Mouse (Mus musculus) 416B (cell line): ENCODE measurements around the gene Lrp2.
"Not testable (repeated sequence)": the region's sequence is repeated elsewhere in the genome, so short reads cannot be mapped to it uniquely, and the experiment has no call there.

Source experiments
- DNase-seq: peaks from one replicate; pipeline ENCODE4 v3.0.0; 2011; ENCODE audit warnings: low read depth

The Lrp2 gene

GRCm38 (mm10) chr2:69582861-69583260 is 3.0 kb downstream of the Lrp2 start:
- no peak for DNase-seq

DNA sequence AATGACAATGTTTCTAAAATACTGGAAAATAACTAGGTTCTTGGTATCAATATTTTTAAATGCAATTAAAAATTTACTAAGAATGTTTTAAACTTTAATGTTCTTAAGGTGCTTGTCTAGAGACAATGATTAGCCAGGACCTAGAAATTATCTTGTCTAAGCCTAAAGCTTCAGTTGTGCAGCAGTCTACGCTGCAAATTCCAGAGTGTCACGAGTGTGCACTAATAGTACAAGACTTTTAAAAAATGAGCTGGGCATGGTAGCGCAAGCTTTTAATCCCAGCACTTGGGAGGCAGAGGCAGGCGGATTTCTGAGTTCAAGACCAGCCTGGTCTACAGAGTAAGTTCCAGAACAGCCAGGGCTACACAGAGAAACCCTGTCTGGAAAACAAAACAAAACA is 3.8 kb downstream of the Lrp2 start:
- not testable (repeated sequence) for DNase-seq

- DNase-seq = no peak
Observed at GRCm38 (mm10) chr2:69580091-69580490, 5.8 kb downstream of the Lrp2 start.

DNA sequence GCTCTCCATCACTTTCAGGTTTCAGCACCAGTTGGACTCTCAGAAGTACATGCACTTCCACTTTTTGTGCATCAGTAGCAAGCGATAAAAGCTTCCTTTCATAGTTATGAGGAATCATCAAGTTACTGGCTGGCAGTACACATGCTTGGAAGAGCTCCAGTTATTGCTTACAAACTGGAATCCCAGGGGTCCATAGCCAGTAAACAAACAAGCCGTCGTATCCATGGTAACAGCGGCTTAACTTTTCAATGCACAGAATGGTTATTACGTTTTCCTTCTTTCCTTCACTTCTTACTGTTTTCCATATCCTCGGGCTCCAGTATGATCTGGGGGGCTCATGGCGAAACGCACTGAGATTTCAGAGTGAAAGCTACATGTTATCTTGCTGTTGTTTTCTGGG is 7.7 kb downstream of the Lrp2 start:
- no peak for DNase-seq

DNA sequence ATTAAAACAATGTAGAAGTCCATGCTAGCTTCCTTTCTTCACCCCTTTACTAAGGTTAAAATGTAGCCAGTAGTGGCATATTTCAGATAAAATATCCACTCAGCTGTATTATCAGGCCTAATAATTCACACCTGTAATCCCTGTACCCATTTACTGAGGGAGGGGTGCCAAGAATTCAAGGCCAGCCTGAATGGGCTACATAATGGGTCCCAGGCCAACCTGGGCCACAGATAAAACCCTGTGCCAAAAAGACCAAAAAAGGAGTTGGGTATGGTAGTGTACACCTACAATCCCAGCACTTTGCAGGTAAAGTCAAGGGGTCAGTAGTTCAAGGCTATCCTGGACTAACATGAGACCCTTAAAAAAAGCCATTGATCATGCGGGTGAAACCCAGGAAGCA is 9.3 kb downstream of the Lrp2 start:
- DNase-seq = no peak

DNA sequence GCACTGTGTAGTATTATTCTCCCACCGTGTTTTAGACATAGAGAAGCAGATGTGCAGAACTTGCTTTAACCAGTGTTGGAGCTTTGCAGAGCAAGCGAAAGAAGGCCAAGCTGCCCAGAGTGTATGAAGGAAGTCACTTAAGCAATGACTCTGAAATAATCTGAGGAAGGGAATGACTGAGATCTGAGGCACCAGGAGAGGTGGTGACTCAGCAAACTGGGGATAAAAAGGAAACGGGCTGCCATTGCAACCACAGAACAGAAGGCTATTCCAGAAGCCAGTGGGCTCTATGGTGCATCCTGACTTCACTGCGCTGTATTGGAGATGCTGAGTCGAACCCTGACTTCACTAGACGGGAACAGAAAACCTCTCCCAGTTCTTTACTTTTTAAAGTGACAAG is 10.9 kb downstream of the Lrp2 start:
- peak; percentile 69 for DNase-seq

GRCm38 (mm10) chr2:69574261-69574660 is 11.6 kb downstream of the Lrp2 start:
- peak; percentile 34 for DNase-seq

DNA sequence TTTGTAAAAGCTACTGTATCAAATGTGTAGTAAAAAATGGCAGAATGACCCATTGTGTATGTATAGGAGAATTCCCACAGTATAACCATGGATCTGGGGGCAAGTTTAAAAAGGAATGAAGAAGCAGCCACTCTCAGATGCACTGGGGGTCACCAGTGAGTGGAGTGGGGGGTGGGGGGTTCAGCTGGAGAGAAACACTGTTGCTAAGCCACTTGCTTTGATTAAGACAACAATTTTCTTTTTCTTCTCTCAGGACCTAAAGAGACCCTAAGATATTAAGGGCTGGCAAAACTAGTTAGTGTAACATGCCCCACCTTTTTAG is 12.2 kb downstream of the Lrp2 start:
- no peak for DNase-seq

DNA sequence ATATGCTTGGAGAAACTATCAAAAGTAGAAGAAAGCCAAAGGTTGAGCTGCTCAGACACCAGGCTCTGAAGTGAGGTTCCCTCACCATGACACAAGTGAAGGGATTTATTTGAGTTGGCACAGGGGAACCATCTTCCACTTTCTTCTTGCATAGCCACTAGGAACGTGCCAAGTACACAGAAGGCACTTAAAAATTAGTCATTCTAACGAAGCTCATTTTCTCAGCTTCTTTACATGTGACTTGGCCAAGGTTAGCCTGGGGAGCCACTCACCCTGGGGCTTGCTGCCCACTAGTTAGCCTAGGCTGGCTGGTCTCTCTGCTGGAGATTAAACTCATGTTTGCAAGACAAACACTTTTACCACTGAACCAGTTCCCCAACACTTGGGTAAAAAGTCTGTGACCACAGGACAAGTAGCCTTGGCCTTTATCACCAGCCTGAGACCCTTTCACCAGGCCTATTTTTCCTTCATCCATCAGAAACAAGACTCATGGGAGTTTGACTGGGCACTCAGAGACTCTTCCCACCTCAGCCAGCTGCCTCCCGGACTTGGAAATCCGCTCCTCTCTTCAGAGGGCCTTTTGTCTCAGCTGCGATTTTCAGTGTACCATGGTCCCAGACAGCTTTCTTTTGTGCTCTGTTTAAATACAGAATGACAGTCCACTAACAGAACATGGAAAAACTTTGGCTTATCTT is 12.7 kb downstream of the Lrp2 start:
- no peak for DNase-seq

DNA sequence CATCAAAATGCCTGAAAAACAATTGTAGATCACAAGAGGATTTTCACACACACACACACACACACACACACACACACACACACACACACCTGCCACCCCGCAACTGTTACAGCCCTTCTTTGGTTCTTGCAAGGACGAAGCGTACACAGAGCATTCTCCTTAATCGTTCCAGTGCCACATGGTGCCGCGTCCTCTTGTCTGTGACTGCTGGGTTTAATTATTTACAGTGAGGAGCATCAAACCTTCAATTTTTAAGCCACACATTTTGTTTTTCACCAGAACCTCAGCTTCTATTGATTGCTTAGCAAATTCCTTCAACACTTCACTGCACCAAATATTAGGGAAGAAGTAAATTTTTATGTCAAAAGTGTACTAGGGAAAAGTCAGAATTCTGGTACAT is 15.3 kb downstream of the Lrp2 start:
- no peak for DNase-seq

- no peak for DNase-seq
Observed at GRCm38 (mm10) chr2:69566281-69566680, 19.6 kb downstream of the Lrp2 start.

- DNase-seq = no peak
Observed at GRCm38 (mm10) chr2:69563492-69563891, 22.4 kb downstream of the Lrp2 start.

- DNase-seq = peak; percentile 18
Observed at GRCm38 (mm10) chr2:69562761-69563160, 23.1 kb downstream of the Lrp2 start.

GRCm38 (mm10) chr2:69560221-69560620 is 25.6 kb downstream of the Lrp2 start:
- DNase-seq = no peak

GRCm38 (mm10) chr2:69559380-69559779 is 26.5 kb downstream of the Lrp2 start:
- no peak for DNase-seq

GRCm38 (mm10) chr2:69556686-69557085 is 29.2 kb downstream of the Lrp2 start:
- DNase-seq = no peak

DNA sequence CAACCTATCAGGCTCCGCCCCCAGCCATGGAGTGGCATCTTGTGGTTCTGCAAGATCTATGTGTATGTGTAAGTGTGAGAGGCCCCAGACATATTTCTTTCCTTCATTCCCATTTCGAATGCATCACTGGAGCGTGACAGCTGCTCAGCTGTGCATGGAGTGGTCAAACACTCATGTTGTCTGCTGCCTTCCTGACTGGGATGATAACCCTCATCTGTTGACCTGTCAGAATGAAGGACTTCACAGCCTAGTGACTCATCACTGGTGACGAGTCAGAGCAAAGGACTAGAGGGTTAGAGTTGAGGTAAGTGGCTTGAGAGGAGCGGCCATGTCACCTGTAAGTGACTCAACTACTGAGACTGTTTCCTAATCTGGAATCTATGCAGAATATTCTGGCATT is 34.2 kb downstream of the Lrp2 start:
- DNase-seq = no peak

DNA sequence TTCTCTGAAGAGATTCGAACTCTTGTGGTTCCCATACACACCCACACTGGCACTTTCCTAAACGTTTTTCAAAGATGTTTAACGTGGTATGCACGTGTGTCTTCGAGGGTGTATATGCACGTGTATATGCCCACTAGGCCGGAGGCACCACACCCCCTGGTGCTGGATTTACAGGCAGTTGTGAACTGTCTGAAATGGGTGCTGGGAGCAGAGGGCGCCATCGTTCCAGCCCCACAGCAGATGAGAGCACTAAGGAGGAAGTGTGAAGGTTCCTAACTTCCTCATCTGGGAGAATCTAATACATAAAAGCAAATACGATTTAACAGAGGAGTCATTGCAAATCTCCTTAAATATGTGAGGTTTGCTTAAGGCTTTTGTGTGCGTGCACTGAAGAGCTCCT is 39.0 kb downstream of the Lrp2 start:
- DNase-seq = peak; percentile 20

DNA sequence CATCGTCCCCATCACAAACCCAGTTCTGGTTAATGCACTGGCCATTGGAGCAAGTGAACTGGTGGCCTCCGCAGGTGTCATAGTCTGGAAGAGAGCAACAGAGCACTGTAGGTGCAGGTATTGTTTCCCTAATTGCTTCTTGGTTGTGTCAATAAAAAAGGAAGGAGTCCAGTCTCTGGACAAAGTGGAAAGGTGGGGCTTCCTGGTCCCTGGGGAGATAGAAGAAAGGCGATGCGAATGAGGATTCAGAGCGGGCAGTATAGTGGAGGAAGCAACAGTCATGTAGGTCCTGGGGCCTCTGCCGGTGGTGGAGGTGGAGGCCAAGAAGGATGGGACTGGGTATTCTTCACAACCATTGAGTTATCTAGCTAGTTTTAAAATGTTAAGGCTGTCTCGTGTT is 49.8 kb downstream of the Lrp2 start:
- no peak for DNase-seq

DNA sequence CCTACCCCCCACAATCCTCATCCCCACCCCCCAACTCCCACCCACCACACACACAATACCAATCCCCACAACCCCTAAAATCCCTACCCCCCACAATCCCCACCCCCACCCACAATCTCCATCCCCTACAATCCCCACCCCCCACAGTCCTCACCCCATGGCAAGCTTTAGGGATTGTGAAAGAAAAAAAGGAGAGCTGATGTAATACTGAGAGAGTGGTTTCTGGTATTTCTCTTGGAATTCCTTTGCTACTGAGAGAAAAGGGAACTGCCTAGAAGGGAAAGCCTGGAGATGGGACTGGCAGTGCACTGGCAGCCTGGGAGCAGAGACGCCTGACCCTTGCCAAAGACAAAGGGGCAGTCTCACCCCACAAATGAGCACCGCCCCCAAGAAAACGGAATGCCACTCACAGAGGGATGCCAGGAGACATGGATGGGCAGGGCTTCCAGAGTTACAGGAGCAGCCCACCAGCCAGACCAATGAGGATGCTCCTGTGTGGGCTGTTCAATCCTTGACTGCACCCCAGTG is 54.3 kb downstream of the Lrp2 start:
- DNase-seq = no peak

GRCm38 (mm10) chr2:69530691-69531527 is 55.0 kb downstream of the Lrp2 start:
- no peak for DNase-seq

GRCm38 (mm10) chr2:69530126-69530525 is 55.7 kb downstream of the Lrp2 start:
- no peak for DNase-seq

DNA sequence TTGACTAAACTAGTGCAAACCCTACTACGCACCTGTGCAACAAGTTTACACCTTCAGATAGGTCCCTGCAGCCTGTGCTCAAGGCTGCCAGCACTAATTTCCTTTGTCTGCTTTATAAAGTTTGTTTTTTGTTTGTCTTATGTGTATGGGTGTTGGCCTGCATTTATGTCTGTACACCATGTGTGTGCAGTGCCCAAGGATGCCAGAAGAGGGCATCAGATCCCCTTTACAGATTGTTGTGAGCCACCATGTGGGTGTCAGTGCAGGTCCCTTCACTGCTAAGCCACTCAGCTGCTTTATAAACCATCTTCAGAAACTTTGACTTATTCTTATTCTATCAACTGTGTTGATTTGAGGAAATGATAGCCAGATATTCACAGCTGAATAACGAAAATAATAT is 65.6 kb downstream of the Lrp2 start:
- peak; percentile 11 for DNase-seq

DNA sequence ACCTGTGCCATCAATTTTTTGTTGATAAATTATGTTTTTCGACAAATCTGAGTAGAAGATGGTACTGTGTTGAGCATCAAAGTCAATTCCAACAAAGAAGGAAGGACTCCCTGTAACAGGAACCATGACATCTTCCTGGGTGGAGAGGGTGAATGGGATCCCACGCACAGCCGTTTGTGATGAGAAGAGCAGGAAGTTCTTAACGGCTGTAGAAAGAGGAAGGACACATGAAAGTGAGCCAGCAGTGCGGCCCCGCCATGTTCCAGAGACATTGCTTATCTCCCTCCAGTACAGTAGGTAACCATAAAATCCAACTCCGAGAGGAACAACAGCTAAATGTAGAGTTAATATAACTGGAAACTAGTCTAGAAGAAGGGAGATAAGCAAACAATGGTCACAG is 67.6 kb downstream of the Lrp2 start:
- peak; percentile 12 for DNase-seq
